Mouse (Mus musculus) embryonic fibroblast, embryonic 13.5 days (primary cell): ENCODE measurements around the gene Scly. TPM values are rescaled to one million over a fixed set of nuclear protein-coding genes. Genes with fewer than 3 reads are reported as not detected.

Source experiments
- H3K27ac ChIP-seq: 2 replicates; pipeline ENCODE4 v1.5.1; 2012; ENCODE audit warnings: low read length, control low read depth, inconsistent platforms; ENCODE audit not compliant: insufficient read depth
- H3K4me1 ChIP-seq: 2 replicates; pipeline ENCODE4 v1.6.1; 2011; ENCODE audit warnings: low read length; ENCODE audit not compliant: control insufficient read depth, insufficient read depth
- H3K4me3 ChIP-seq: 2 replicates; pipeline ENCODE4 v1.5.1; 2011; ENCODE audit warnings: mild to moderate bottlenecking, control low read depth, low read length; ENCODE audit not compliant: insufficient read depth
- CTCF ChIP-seq: IDR thresholded peaks from 2 replicates; pipeline ENCODE4 v1.5.1; 2011; ENCODE audit warnings: mild to moderate bottlenecking, control low read depth, low read length, moderate library complexity, borderline replicate concordance; ENCODE audit not compliant: insufficient read depth
- POLR2A ChIP-seq: IDR thresholded peaks from 2 replicates; pipeline ENCODE4 v1.6.1; 2011; ENCODE audit warnings: low read depth, mild to moderate bottlenecking, control low read depth, low read length, moderate library complexity
- polyA plus RNA-seq: library from polyadenylated mRNA; stranded (reverse); fragments of >200 nt; gene quantifications from 2 replicates; pipeline ENCODE4 v1.2.4, GENCODE M21; 2011; ENCODE audit warnings: low read depth; ENCODE audit not compliant: missing spikeins, insufficient read length

The Scly gene
- polyA plus RNA-seq: 6.4 and 8.7 TPM in 2 replicates

DNA sequence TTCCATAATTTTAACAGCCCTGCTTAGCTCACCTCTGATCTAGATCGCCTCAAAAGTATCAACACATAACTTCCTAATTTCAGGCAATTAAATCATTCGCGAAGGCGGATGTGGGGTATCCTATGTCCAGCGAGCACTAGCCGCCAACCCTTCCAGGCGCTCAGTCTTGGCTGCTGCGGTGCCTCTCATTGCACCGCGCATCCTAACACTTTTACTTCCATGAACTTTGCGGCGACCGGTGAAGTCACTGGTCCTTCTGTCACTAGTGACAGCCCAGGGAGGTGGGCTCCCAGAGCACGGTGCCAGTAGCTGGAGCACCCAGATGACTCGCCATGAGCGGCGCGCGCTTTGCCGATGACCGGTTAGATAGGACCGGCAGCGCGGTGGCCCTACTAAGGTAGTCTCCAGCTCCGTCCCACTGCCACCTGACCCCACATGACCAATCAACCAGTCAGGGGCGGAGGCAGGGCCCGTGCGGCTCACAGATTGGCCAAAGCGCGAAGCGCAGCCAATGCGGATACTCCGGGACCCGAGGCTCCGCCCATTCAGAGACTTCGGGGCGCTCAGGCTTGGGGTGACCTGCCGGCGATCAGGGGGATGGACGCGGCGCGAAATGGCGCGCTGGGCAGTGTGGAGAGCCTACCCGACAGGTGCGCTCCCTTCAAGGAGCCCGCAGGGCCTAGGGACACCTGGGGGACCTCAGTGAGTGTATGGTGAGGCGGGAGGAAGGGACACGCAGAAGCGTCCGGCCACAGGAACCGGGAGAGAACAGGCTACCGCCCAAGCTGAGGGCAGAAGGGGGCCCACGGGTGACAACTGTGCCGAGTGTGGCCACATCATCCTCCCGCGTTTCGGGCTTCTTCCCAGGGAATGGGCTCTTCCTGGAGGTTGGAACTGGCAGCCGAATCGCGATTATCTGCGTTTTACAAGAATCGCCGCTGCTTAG lies at the start of gene Scly:
Scly (plus strand) TSS at position 540 of the 946 bp plus-strand sequence.
- Histone ChIP-seq H3K4me3 (peak within 1 kb of the TSS; percentile 80), H3K27ac (no peak within 1 kb of the TSS), H3K4me1 (no peaks in the 10 kb centered on the region)
- peak; percentile 62 for TF ChIP-seq POLR2A
- no peak for TF ChIP-seq CTCF

GRCm38 (mm10) chr1:91248970-91249369 lies 49.2 kb upstream of the Scly start:
- H3K4me3 ChIP-seq: peak overlapping the region; percentile 29
- TF ChIP-seq POLR2A (no peak; the same call in 1 of the 2 replicates), CTCF (no peak)

DNA sequence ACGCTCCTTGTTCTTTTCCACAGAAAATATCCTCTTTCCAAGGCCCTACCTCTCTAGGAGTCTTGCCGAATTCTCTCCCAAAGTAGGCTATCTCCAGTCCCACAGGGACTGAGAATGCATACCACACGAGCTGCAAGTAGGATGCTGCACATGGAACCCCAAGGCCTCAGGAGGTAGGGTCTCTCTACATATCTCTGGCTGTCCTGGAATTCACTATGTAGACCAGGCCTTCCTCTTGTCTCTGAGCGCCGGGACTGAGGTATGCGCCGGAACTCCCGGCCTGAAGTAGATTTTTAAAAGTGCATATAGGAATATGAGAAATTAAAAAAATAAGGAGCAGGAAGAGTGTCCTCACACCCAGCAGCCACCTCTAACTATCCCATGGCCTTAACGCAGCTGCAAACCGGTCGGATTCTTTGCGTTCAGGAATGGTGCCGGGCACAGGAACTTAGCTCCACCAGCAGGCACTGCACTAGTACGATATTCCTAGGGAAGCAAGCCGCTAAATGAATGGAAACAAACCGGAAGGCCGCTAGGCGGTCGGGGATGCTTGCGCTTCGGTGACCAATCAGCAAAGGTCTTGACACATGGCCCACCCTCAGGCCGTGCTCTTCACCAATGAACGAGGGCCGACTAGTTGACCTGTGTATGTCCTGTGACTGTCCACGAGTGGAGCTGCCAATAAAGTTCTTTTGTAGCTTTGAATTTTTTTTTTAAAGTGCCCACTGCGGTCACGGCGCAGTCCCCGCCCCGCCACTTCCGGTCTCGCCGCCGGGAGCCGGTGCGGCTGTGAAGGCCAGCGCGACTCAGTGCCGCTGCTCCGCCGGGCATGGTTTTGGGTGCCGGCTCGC lies 48.3 kb upstream of the Scly start, which contains the start of gene Ube2f:
Ube2f (plus strand) TSS at position 741 of the 851 bp plus-strand sequence.
- TF ChIP-seq POLR2A (peak; percentile 94), CTCF (no peak; the same call in 1 of the 2 replicates)
- Histone ChIP-seq H3K27ac (peak within 1 kb of the TSS; percentile 74), H3K4me1 (peaks cover 16% of the 10 kb centered on the region), H3K4me3 (peak within 1 kb of the TSS; percentile 92)

More at GRCm38 (mm10) chr1:91248970-91249369, 49.2 kb upstream of the Scly start:
- Histone ChIP-seq H3K27ac (peak overlapping the region; percentile 74; the same call in 1 of the 2 replicates), H3K4me1 (peaks cover 16% of the 10 kb centered on the region)

GRCm38 (mm10) chr1:91250415-91251147 lies 47.6 kb upstream of the Scly start:
- TF ChIP-seq CTCF: no peak
- no peak for TF ChIP-seq POLR2A
- Histone ChIP-seq H3K27ac (peak overlapping the region; percentile 48), H3K4me3 (peak overlapping the region; percentile 92), H3K4me1 (peaks cover 16% of the 10 kb centered on the region)

DNA sequence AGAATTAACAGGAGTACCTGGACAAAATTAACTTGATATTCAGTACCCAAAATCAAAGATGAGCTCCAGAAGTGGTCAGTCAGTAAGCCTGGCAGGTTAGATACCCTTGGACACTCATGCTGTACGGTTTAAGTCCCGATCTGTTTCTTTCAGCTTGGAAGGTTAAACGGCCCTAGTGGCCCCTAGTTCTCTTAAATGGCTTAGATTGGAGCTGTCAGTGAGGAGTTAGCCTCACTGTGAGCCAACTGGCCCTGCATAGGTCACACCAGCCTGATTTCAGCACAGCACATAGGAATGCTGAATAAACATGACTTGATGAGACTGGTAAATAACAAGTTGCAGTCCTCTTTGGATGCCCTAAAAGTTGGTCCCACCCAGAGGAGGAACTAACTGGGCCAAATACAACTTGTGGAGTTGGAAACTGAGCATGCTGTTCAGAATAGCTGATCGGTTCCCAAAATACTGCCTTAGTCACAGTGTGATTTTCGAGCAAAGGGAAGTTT lies 46.9 kb upstream of the Scly start:
- Histone ChIP-seq H3K4me3 (peak overlapping the region; percentile 92), H3K27ac (no peak overlapping the region), H3K4me1 (peaks cover 16% of the 10 kb centered on the region)
- TF ChIP-seq CTCF (no peak), POLR2A (no peak)

- Histone ChIP-seq H3K27ac (no peak overlapping the region), H3K4me3 (peak overlapping the region; percentile 44), H3K4me1 (peaks cover 16% of the 10 kb centered on the region)
- TF ChIP-seq POLR2A: no peak
- peak; percentile 56; the same call in 1 of the 2 replicates for TF ChIP-seq CTCF
Observed at GRCm38 (mm10) chr1:91251927-91252326, 46.2 kb upstream of the Scly start.

DNA sequence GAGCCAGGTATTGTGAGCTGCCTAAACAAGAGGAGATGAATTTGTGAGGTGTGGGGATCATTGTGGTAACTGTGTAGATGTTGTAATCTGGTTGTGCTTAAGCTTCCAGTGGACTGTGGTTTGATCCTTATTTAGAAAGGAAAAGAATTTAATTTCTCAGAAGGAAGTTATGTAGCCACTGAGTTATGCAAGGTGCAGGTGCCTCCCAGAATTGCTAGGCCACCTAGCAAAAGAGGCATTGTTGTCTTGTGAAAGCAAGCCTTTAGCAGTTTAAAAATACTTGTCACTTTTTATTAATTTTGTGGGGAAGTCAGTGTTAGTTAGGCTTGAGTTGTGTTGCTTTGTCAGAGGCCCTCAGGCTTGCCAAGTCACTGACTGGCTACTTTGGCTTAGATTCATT lies 40.2 kb upstream of the Scly start:
- TF ChIP-seq CTCF (no peak), POLR2A (no peak)
- H3K4me3 ChIP-seq: no peak overlapping the region
- peak overlapping the region; percentile 19; the same call in 1 of the 2 replicates for H3K27ac ChIP-seq
- peaks cover 20% of the 10 kb centered on the region for H3K4me1 ChIP-seq

DNA sequence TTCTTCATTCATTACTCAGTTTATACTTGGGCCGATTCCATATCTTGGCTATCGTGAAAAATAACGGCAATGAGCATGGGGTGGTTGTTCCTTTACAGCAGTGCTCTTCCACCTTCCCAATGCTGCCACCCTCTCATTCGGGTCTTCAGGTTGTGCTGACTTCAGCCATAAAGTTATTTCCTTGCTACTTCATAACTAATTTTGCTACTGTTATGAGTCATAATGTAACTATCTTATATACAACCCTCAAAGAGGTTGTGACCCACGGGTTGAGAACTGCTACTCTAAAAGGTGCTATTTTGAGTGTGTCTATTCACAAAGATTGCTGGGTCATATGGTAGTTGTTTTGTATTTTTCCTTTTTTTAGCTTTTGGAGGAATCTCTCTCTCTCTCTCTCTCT lies 38.3 kb upstream of the Scly start:
- Histone ChIP-seq H3K4me3 (no peak overlapping the region), H3K27ac (no peak overlapping the region), H3K4me1 (peaks cover 25% of the 10 kb centered on the region)
- TF ChIP-seq POLR2A: no peak
- no peak for TF ChIP-seq CTCF
